Mouse (Mus musculus) megakaryocyte, embryonic 14.5 days (primary cell): Measurements from ENCODE around the gene Hrnr.

Source experiments
- FLI1 ChIP-seq: IDR thresholded peaks from 2 replicates; pipeline ENCODE4 v1.6.1; 2012; ENCODE audit warnings: low read length, inconsistent platforms, mixed read lengths
- GATA1 ChIP-seq: IDR thresholded peaks from 3 replicates; pipeline ENCODE4 v1.6.1; 2012; ENCODE audit warnings: mixed read lengths, low read length, inconsistent platforms, borderline replicate concordance

DNA sequence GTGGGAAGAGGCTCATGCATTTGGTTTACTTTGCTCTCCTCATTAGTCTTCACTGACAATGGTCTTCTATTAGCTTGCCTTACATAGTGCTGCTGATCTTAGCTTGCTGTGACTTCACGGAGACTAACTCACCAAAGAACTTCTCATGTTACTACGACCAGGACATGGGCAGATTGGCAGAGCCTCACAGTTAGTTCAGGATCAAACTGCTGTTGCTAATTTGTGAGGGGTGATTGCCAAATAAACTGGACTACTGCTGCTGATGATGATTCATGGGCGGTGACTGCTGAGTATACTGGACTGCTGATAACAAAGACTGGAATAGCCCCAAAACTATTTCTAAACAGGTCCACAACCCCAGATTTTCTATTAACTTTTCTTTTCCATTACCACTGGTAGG is 8.2 kb upstream of the Hrnr start:
- TF ChIP-seq GATA1 (no peak), FLI1 (no peak)
